Mouse (Mus musculus): ENCODE data around the gene Grin2a.

- TF ChIP-seq CTCF (IDR thresholded peaks at IDR 0.05; ENCODE audit: borderline replicate concordance, control insufficient read depth, extremely low read depth, insufficient read depth, low read length, poor library complexity), result no peak
- TF ChIP-seq POLR2A (IDR thresholded peaks at IDR 0.05; ENCODE audit: control insufficient read depth, extremely low read depth, insufficient read depth, low read length, poor library complexity), result no peak
Measured at GRCm38 (mm10) chr16:9985041-9985440, 10.3 kb downstream of the Grin2a start.
